ENCODE assay signal across 10 mouse cellular contexts in genomic region chr7:114029596-114029995, GRCm38 (mm10).
DNase-seq lines count a peak whose midpoint lies in the region; ATAC-seq lines count a peak whose summit lies in the region.
"Had no signal": no experiment of that assay in that cellular context is flagged by ENCODE, and none has a peak within 500 bp of the region (broad histone marks: within the 10 kb centered on the region; RNA-seq: fewer than 3 reads in every experiment).

No protein-coding gene starts in this region.

- no peak for DNase-seq in frontal cortex, postnatal 25 days (ENCODE audit: low spot score in 2 of 2)
- peak; percentile 28 to 69 for DNase-seq in urinary bladder, postnatal 36 days (ENCODE audit: low spot score in 2 of 2)
- no peak for DNase-seq in urinary bladder, postnatal 10 days (ENCODE audit: low spot score)
- DNase-seq in heart, postnatal 25 days (ENCODE audit: low spot score): peak; percentile 33
- DNase-seq: B cell, adult 2 months had no signal

- ATAC-seq in frontal cortex, adult (ENCODE audit: low TSS enrichment): peak; percentile 56
- no peak for ATAC-seq in inflammation-experienced regulatory T-cells, adult 6 months
- ATAC-seq in CD4-positive, CD25-positive, alpha-beta regulatory T cell, adult 4 months: no peak
- no peak for ATAC-seq in erythroblast, adult 5-6 weeks (replicated peaks; ENCODE audit: low FRiP score, poor library complexity, severe bottlenecking)
- ATAC-seq: forebrain, embryonic 15.5 days had no signal

- intact Hi-C loops in heart, postnatal 25 days (cut with DNase I): no loop called here

Comparison
In these comparisons a context has a peak if more than half of its experiments do, and no peak if none do; other contexts are left out.
1. DNase-seq: peak in urinary bladder, postnatal 36 days (2 of 2) and heart, postnatal 25 days (single experiment); none in frontal cortex, postnatal 25 days (0 of 2) and urinary bladder, postnatal 10 days (single experiment).